Mouse (Mus musculus) left cerebral cortex, postnatal 25 days (tissue): ENCODE data around the gene Fam69a. TPM values are rescaled to one million over a fixed set of nuclear protein-coding genes. Genes with fewer than 3 reads are reported as not detected.
"Not testable (repeated sequence)": the region's sequence is repeated elsewhere in the genome, so short reads cannot be mapped to it uniquely, and the experiment has no call there.

Experiments used
- DNase-seq, 2 experiments: peaks; one replicate each; pipeline ENCODE4 v3.0.0; 2022; ENCODE audit warnings: low spot score in 2 of 2, mixed read lengths in 1 of 2
- intact Hi-C: fragments of 180-260 bp; cut with DNase I; formaldehyde crosslinking; loops from one replicate; pipeline ENCODE4 v1.15.1; 2025
- total RNA-seq, 2 experiments: library from RNA; stranded (reverse); gene quantifications; 2 replicates each; pipeline ENCODE4 v1.2.3; 2021

Fam69a gene
- total RNA-seq: 10 to 100 TPM; 31.4 to 32.1 TPM

- DNase-seq: peak; percentile 74 to 82
- intact Hi-C loops: loop anchor here (1.0 to 2.0 kb wide), 2 partner anchors 66 to 78 kb away; partner anchors contain the start of gene Mtf2
Measured at GRCm38 (mm10) chr5:107986967-107987834, at the start of gene Fam69a. Gene Fam69a, minus strand, starts transcription at chr5:107987085.

- no peak for DNase-seq
- intact Hi-C loops: loop anchor here (5.0 kb wide), 1 partner anchor 127 kb away; no protein-coding TSS in a partner anchor
Measured at GRCm38 (mm10) chr5:108035523-108035922, 48.6 kb upstream of the Fam69a start.

- peak; percentile 35 to 65 for DNase-seq
- intact Hi-C loops: loop anchor here (5.0 kb wide), 1 partner anchor 112 kb away; no protein-coding TSS in a partner anchor
Measured at GRCm38 (mm10) chr5:108034194-108034593, 47.3 kb upstream of the Fam69a start.

- DNase-seq: no peak
- intact Hi-C loops: loop anchor here (5.0 kb wide), 1 partner anchor 109 kb away; no protein-coding TSS in a partner anchor
Measured at GRCm38 (mm10) chr5:108031267-108031666, 44.4 kb upstream of the Fam69a start.

GRCm38 (mm10) chr5:108029968-108030367 lies 43.1 kb upstream of the Fam69a start:
- DNase-seq: no peak
- intact Hi-C loops: loop anchor here (5.0 kb wide), 1 partner anchor 108 kb away; no protein-coding TSS in a partner anchor

- intact Hi-C loops: not testable (repeated sequence)
- peak; percentile 5 to 27 for DNase-seq
Measured at GRCm38 (mm10) chr5:108028797-108029536, 42.1 kb upstream of the Fam69a start.

GRCm38 (mm10) chr5:108028230-108028629 lies 41.3 kb upstream of the Fam69a start:
- intact Hi-C loops: no loop called here
- no peak for DNase-seq

- DNase-seq: no peak
- intact Hi-C loops: no loop called here
Measured at GRCm38 (mm10) chr5:108021346-108021745, 34.5 kb upstream of the Fam69a start.

- DNase-seq: no peak
- intact Hi-C loops: no loop called here
Measured at GRCm38 (mm10) chr5:108019367-108019766, 32.5 kb upstream of the Fam69a start.

GRCm38 (mm10) chr5:108017232-108017631 lies 30.3 kb upstream of the Fam69a start:
- DNase-seq: no peak
- intact Hi-C loops: no loop called here

GRCm38 (mm10) chr5:108015422-108015821 lies 28.5 kb upstream of the Fam69a start:
- intact Hi-C loops: no loop called here
- no peak for DNase-seq

GRCm38 (mm10) chr5:108014173-108014572 lies 27.3 kb upstream of the Fam69a start:
- intact Hi-C loops: no loop called here
- DNase-seq: no peak

GRCm38 (mm10) chr5:108009721-108010120 lies 22.8 kb upstream of the Fam69a start:
- intact Hi-C loops: no loop called here
- no peak for DNase-seq

- intact Hi-C loops: loop anchor here (1.0 kb wide), 1 partner anchor 84 kb away; no protein-coding TSS in a partner anchor
- DNase-seq: no peak
Measured at GRCm38 (mm10) chr5:108005134-108005533, 18.2 kb upstream of the Fam69a start.

GRCm38 (mm10) chr5:108002734-108003133 lies 15.8 kb upstream of the Fam69a start:
- no peak for DNase-seq
- intact Hi-C loops: no loop called here

- intact Hi-C loops: no loop called here
- DNase-seq: peak; percentile 57 to 65
Measured at GRCm38 (mm10) chr5:108000776-108001548, 14.1 kb upstream of the Fam69a start.

- peak in 1 of 2 experiments; percentile 27 for DNase-seq
- intact Hi-C loops: no loop called here
Measured at GRCm38 (mm10) chr5:107997717-107998116, 10.8 kb upstream of the Fam69a start.

GRCm38 (mm10) chr5:107995936-107996335 lies 9.1 kb upstream of the Fam69a start:
- intact Hi-C loops: no loop called here
- no peak for DNase-seq

GRCm38 (mm10) chr5:107987835-107988251 lies 958 bp upstream of the Fam69a start:
- intact Hi-C loops: loop anchor here (1.0 to 2.0 kb wide), 2 partner anchors 67 to 77 kb away; partner anchors contain the start of gene Mtf2
- peak in 1 of 2 experiments; percentile 16 for DNase-seq
